Mouse (Mus musculus) testis, adult 2 months (tissue): Measurements from ENCODE around the gene Slc7a9.

Source experiments
- CTCF ChIP-seq: fragments of 200-500 bp; IDR thresholded peaks from 2 replicates; pipeline ENCODE4 v1.5.1; 2012; ENCODE audit warnings: low read depth, mild to moderate bottlenecking, inconsistent platforms, low read length, moderate library complexity; ENCODE audit not compliant: control insufficient read depth, insufficient read depth, insufficient replicate concordance
- POLR2A ChIP-seq: fragments of 200-500 bp; IDR thresholded peaks from 2 replicates; pipeline ENCODE4 v1.6.1; 2012; ENCODE audit warnings: low read depth, mild to moderate bottlenecking, inconsistent platforms, low read length, moderate library complexity; ENCODE audit not compliant: control insufficient read depth

GRCm38 (mm10) chr7:35456091-35456814 is 7.7 kb downstream of the Slc7a9 start:
- TF ChIP-seq POLR2A (peak; percentile 15; the same call in 1 of the 2 replicates), CTCF (no peak)
